Mouse (Mus musculus): ENCODE data around the gene Ube2e1. TPM values are rescaled to one million over a fixed set of nuclear protein-coding genes. Genes with fewer than 3 reads are reported as not detected.

Gene Ube2e1
- polyA plus RNA-seq (2015; fragmentation: Nextera tagmentation; extraction: Ambion mirVana), result 130 and 140 TPM in 2 replicates

DNA sequence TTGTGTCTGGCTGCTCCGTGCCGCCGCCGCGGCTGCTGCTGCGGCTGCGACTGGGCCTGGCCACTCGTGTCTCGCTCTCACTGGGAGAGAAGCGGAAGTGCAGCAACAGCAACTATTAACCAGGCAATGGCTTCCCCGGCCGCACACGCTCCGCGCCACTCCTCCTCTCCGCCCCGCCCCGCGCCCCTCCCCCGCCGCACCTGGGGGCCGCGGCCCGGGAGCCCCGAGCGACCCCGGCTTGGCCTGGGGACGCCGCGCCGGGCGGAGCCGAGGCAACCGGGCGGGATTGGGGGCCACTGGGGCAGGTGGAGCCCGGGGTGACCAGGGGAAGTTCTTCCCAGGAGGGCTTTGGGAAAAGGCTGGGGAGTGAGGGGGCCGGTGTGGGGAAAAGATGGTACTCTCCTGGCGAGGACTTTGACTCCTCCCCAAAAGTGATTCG, at the start of gene Ube2e1:
Gene Ube2e1 (minus strand): TSS at position 167 of the 439 bp plus-strand sequence.
- H3K27me3 ChIP-seq (replicated peaks), result no peaks in the 10 kb centered on the region
- H3K4me3 ChIP-seq (replicated peaks), result peak within 1 kb of the TSS; percentile 89
- under 1% methylated on average over 36 of the region's 39 CpGs for WGBS
- H3K4me2 ChIP-seq, result peak within 1 kb of the TSS; percentile 79
- peak within 1 kb of the TSS; percentile 91 for H3K9ac ChIP-seq
- peak; percentile 89 for ATAC-seq (ENCODE audit: insufficient read depth, low FRiP score, low read depth)
- H3K9me3 ChIP-seq, result no peaks in the 10 kb centered on the region
- H3K4me1 ChIP-seq, result peaks cover 11% of the 10 kb centered on the region
- peak within 1 kb of the TSS; percentile 87 for H3K27ac ChIP-seq
- H3K36me3 ChIP-seq, result no peaks in the 10 kb centered on the region

DNA sequence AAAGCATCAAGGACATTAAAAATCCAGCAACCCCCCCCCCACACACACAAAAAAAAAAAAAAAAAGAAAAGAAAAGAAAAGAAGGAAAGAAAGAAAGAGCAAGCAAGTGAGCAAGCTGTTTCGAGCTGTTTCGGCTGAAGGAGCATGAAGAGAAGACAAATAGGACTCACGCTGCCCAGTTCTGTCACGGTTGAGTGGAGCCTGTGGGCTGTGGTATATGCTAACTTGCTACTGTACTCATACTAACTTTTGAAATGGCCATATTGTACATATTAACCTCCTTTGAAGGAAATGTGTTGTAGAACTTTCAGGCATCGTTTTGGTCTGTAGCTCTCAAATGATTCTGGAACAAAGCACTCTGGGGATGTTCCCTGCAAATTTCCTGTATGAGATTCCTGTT, 48.2 kb upstream of the Ube2e1 start:
- ATAC-seq (ENCODE audit: insufficient read depth, low FRiP score, low read depth), result no peak
- Histone ChIP-seq H3K4me1 (no peaks in the 10 kb centered on the region), H3K27ac (no peak overlapping the region), H3K4me2 (no peak overlapping the region), H3K9me3 (no peaks in the 10 kb centered on the region), H3K27me3 (replicated peaks) (no peaks in the 10 kb centered on the region), H3K9ac (no peak overlapping the region), H3K4me3 (replicated peaks) (no peak overlapping the region), H3K36me3 (no peaks in the 10 kb centered on the region)
- WGBS, result 87% methylated on average over 5 of the region's 5 CpGs

DNA sequence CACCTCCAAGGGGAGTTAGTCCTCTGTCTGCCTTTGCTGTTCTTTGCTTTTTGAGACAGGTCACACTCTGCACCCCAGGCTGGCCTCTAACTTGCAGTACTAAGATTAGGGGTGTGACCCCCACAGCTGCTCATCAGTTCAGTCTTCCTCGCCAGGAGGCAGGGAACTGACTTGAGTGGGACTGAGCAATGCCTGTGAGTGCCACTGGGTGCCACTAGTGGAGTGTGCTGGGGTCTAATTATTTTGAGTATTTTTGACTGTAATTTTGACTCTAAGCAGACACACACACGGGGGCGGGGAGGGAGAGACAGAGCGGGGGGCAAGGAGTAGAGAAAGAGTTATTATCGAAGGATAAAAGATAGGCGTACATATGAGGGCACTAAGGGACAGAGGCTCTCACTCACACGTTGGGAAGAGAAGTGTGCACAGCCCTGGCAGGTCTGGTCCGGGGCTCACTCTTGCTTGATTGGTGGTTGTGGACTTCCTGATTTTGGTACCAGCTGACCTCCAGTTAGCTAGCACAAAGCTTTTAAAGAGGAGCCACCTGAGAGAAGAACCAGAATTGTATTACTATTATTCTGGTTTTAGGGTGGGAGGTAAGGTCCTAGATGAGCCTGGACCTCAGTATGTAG, 46.4 kb upstream of the Ube2e1 start:
- WGBS, result 45% methylated on average over 8 of the region's 8 CpGs
- H3K27ac ChIP-seq, result no peak overlapping the region
- no peaks in the 10 kb centered on the region for H3K27me3 ChIP-seq (replicated peaks)
- no peaks in the 10 kb centered on the region for H3K4me1 ChIP-seq
- no peaks in the 10 kb centered on the region for H3K9me3 ChIP-seq
- no peak overlapping the region for H3K9ac ChIP-seq
- no peak overlapping the region for H3K4me3 ChIP-seq (replicated peaks)
- no peak overlapping the region for H3K4me2 ChIP-seq
- H3K36me3 ChIP-seq, result no peaks in the 10 kb centered on the region
- peak; percentile 25; the same call in 1 of the 2 replicates for ATAC-seq (ENCODE audit: insufficient read depth, low FRiP score, low read depth)

DNA sequence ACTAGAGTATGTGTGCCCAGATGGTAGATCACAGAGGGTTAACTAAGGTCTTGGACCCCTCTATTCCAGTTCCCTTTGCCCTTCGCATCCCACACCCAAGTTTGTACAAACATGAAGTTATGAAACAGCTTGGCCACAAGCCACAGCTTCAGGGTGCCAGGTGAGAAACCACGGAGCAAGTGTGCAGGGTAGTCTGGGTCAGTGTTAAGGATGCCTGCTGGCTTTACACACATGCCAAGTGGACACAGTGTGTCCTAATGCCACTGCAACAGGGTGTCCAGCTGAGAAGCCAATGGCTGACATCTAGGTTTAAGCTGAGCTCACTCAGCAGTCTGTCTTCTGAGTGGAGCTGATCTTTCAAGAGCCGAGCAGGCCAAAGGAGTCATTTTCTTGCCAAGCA, 44.5 kb upstream of the Ube2e1 start:
- 77% methylated on average over 3 of the region's 3 CpGs for WGBS
- Histone ChIP-seq H3K4me3 (replicated peaks) (no peak overlapping the region), H3K27ac (no peak overlapping the region), H3K9me3 (no peaks in the 10 kb centered on the region), H3K27me3 (replicated peaks) (no peaks in the 10 kb centered on the region), H3K9ac (no peak overlapping the region), H3K36me3 (no peaks in the 10 kb centered on the region), H3K4me1 (no peaks in the 10 kb centered on the region), H3K4me2 (no peak overlapping the region)
- ATAC-seq (ENCODE audit: insufficient read depth, low FRiP score, low read depth), result no peak

DNA sequence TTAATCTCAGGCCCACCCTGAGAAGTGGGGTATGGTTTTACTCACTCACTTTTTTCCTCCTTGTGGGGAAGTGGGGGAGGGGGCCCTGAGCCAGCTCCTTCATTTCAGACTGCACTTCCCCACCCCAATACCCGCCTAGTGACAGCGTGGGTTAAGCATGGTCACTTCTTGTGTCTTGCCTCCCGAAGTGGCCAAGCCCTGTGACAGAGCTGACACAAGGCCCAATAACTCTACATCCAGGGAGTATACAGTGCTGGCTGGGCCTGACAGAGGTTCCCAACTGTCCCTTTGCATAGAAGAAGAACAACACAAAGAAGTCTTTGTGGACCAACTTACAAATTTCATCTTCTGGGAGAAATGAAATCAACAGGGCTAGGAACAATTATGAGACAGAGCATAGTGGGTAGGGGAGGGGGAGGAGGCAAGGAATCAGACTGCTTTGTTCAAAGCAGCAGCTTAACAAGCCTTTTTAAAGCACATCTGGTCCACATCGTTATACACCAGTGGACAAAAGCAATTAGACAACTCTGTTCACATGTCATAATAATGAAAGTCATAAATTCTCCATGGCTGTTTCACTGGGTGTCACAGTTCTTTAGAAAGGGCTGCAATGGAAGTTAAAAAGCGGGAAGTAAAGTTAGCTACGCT, 42.2 kb upstream of the Ube2e1 start:
- no peak overlapping the region for H3K4me3 ChIP-seq (replicated peaks)
- no peaks in the 10 kb centered on the region for H3K36me3 ChIP-seq
- H3K4me1 ChIP-seq, result no peaks in the 10 kb centered on the region
- no peak for ATAC-seq (ENCODE audit: insufficient read depth, low FRiP score, low read depth)
- H3K4me2 ChIP-seq, result no peak overlapping the region
- no peak overlapping the region for H3K9ac ChIP-seq
- WGBS, result 66% methylated on average over 6 of the region's 6 CpGs
- no peaks in the 10 kb centered on the region for H3K9me3 ChIP-seq
- no peak overlapping the region for H3K27ac ChIP-seq
- no peaks in the 10 kb centered on the region for H3K27me3 ChIP-seq (replicated peaks)

DNA sequence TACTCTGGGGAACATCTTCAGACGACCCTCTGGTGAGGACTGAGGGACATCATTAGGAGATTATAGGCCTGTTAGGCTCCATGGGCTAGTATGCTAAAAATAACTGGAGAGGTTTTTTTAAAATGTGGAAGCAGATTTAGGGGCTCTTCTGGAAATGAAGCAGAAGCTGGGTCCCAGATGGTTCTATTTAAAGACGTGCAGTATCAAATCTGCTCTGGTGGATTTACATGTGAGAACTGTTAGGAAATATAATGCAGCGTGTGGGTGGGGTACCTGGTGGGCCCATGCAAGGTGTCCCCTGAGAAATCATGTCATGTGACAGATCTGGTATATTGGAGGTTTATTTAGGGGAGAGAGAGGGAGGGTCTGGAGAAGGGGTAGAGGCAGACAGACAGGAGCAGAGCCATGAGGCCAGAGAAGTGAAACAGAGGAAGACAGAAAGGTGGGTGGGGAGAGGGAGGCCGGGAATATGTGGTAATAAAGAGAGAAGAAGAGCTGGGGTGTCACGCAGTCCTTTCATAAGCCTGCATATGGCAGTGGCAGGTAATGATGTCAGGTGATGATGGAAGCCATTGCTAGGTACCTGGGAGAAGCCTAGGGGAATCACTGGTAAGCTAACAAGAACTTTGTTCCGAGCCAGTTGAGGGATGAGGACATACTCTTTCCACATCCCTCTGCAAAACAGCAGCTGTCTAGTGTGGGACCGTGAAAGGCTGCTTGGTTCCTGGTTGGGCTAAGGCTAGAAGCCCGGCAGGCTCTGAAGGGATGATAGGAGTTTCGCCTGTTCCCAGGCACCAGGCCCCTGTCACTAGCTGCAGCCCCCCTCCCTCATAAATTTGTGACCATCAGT, 41.3 kb upstream of the Ube2e1 start:
- 78% methylated on average over 9 of the region's 9 CpGs for WGBS
- ATAC-seq (ENCODE audit: insufficient read depth, low FRiP score, low read depth), result no peak
- Histone ChIP-seq H3K27ac (no peak overlapping the region), H3K36me3 (no peaks in the 10 kb centered on the region), H3K9ac (no peak overlapping the region), H3K9me3 (no peaks in the 10 kb centered on the region), H3K4me1 (no peaks in the 10 kb centered on the region), H3K4me3 (replicated peaks) (no peak overlapping the region), H3K27me3 (replicated peaks) (no peaks in the 10 kb centered on the region), H3K4me2 (no peak overlapping the region)

DNA sequence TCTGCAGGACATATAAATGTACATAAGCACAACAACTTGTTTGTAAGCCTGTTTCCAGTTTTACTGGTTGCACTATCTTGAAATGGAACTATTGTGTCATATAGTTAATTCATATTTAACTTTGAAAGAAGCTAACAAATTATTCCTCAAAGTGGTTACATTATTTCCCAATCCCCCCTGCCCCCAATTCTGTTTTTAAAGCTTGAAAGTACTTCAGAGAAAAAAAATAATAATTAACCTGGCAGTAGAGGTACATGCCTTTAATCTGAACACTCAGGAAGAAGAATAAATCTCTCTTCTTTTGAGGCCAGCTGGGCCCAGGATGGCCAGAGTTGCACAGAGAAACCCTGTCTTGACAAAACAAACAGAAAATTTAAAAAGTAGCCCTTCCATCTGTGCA, 37.4 kb upstream of the Ube2e1 start:
- H3K27me3 ChIP-seq (replicated peaks), result no peaks in the 10 kb centered on the region
- H3K27ac ChIP-seq, result no peak overlapping the region
- no peaks in the 10 kb centered on the region for H3K9me3 ChIP-seq
- no peak overlapping the region for H3K9ac ChIP-seq
- no peak for ATAC-seq (ENCODE audit: insufficient read depth, low FRiP score, low read depth)
- no peaks in the 10 kb centered on the region for H3K36me3 ChIP-seq
- H3K4me1 ChIP-seq, result no peaks in the 10 kb centered on the region
- H3K4me2 ChIP-seq, result no peak overlapping the region
- H3K4me3 ChIP-seq (replicated peaks), result no peak overlapping the region

DNA sequence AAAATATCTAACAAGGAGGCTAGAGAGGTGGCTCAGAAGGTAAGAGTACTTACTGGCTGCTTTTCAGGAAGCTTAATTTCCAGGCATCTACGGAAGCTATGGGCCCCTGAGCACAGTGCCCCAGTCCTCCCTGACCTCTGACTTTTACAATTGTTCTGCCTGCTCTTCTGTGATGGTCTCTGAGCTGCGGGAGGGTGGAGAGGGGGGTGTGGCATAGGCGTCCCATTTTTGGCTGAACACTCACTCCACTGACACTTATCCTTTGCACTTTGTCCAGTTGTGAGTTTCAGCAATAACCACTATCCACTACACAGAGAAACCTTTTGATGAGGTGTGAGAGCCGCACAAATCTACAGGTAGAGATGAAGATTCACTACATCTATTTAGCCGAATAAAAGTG, 35.4 kb upstream of the Ube2e1 start:
- WGBS, result 59% methylated on average over 5 of the region's 5 CpGs

DNA sequence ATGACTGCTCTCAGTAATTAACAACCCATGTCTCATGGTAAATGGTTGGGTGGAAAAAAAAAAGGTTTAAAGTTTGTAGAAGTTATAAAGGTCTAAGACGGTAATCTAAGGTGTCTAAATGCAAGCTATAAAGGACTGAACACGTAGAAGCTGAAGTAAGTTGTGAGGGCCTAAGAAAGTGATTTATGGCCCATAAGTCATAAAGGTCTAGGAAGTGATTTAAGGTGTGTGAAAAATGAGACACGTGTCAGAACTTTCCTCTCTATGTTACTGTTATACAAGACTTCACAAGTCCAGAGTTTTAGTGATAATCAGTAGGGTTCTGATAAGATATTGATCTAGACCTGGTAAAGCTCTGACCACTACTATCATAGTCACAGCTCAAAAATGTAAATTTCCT, 32.7 kb upstream of the Ube2e1 start:
- no peaks in the 10 kb centered on the region for H3K36me3 ChIP-seq
- H3K27ac ChIP-seq, result no peak overlapping the region
- 44% methylated on average over 3 of the region's 3 CpGs for WGBS
- H3K4me1 ChIP-seq, result no peaks in the 10 kb centered on the region
- H3K27me3 ChIP-seq (replicated peaks), result no peaks in the 10 kb centered on the region
- H3K9me3 ChIP-seq, result no peaks in the 10 kb centered on the region
- H3K4me3 ChIP-seq (replicated peaks), result no peak overlapping the region
- no peak overlapping the region for H3K4me2 ChIP-seq
- no peak overlapping the region for H3K9ac ChIP-seq
- ATAC-seq (ENCODE audit: insufficient read depth, low FRiP score, low read depth), result no peak

More for the DNA sequence above, 35.4 kb upstream of the Ube2e1 start:
- H3K4me2 ChIP-seq, result no peak overlapping the region
- no peaks in the 10 kb centered on the region for H3K36me3 ChIP-seq
- no peaks in the 10 kb centered on the region for H3K9me3 ChIP-seq
- H3K4me3 ChIP-seq (replicated peaks), result no peak overlapping the region
- no peaks in the 10 kb centered on the region for H3K27me3 ChIP-seq (replicated peaks)
- no peak overlapping the region for H3K27ac ChIP-seq
- ATAC-seq (ENCODE audit: insufficient read depth, low FRiP score, low read depth), result no peak
- H3K9ac ChIP-seq, result no peak overlapping the region
- no peaks in the 10 kb centered on the region for H3K4me1 ChIP-seq

DNA sequence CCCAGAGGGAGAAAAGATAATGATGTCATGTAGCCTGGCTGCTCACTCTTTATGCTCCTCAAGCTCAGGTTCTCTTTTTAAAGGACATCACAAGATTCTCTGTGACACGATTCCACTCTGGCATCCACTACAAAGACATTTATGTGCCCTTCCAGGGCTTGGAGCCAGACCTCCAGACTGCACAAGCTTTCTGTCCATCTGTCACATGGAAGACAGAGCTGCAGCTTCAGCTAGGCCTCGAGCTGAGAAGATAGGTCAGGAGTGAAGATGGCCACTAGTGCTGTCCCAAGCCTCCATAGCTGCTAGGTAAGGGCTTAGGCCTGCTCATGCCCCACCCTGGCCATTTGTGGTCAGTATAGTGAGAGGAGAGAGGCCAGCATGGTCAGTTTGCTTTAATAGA, 24.8 kb upstream of the Ube2e1 start:
- Histone ChIP-seq H3K9me3 (no peaks in the 10 kb centered on the region), H3K4me2 (no peak overlapping the region), H3K36me3 (no peaks in the 10 kb centered on the region), H3K9ac (no peak overlapping the region), H3K4me1 (no peaks in the 10 kb centered on the region; the same call in 1 of the 2 replicates), H3K4me3 (replicated peaks) (no peak overlapping the region), H3K27ac (no peak overlapping the region), H3K27me3 (replicated peaks) (no peaks in the 10 kb centered on the region)
- WGBS, result 65% methylated on average over 2 of the region's 2 CpGs
- ATAC-seq (ENCODE audit: insufficient read depth, low FRiP score, low read depth), result no peak

DNA sequence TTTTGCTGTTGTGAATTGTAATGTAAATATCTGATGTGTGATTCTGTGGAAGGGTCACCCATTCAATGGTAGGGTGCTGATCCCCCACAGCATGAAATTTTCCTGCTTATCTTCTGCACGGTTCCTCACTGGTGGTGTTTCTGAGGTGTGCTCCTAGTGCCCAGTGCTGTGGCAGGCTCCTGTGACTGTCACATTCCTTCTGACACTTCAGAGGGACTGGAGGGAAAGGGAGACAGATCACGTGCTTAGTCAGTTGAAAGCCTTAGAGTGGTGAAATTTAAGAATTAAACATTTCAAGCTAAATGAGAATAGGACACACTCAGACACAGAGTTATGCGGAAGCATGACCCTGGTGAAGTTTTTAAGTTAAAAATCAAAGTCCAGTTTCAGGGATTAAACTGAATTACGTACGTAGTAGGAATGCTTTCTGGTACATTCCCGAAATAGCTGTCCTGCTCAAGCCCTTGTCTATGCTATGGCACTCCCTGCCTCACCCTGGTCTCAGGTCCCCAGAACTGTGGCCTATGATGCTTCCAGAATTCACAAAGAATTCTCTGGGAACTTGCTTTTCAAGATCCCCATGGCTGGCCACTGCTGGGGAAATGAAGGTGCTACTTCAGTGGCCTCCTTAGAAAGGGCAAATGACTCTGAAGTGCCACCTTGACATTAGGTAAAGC, 24.0 kb upstream of the Ube2e1 start:
- 65% methylated on average over 6 of the region's 6 CpGs for WGBS
- no peak overlapping the region for H3K4me3 ChIP-seq (replicated peaks)
- ATAC-seq (ENCODE audit: insufficient read depth, low FRiP score, low read depth), result no peak
- H3K9me3 ChIP-seq, result no peaks in the 10 kb centered on the region
- H3K27ac ChIP-seq, result no peak overlapping the region
- H3K9ac ChIP-seq, result no peak overlapping the region
- H3K36me3 ChIP-seq, result no peaks in the 10 kb centered on the region
- H3K4me2 ChIP-seq, result no peak overlapping the region
- no peaks in the 10 kb centered on the region; the same call in 1 of the 2 replicates for H3K4me1 ChIP-seq
- no peaks in the 10 kb centered on the region for H3K27me3 ChIP-seq (replicated peaks)
